Mouse (Mus musculus) liver, embryonic 14.5 days (tissue): ENCODE results near the gene Nanos3. TPM values are rescaled to one million over a fixed set of nuclear protein-coding genes. Genes with fewer than 3 reads are reported as not detected.

Experiments used
- ATAC-seq: fragments of 200-750 bp; cut with Nextera tagmentation; 2 replicates; pipeline ENCODE4 v1.8.0; 2017; ENCODE audit warnings: moderate number of reproducible peaks, mild to moderate bottlenecking, moderate library complexity; ENCODE audit not compliant: insufficient read depth
- DNase-seq, 3 experiments: peaks; one replicate each; pipeline ENCODE4 v3.0.0-alpha.2; 2012 to 2013; ENCODE audit warnings: low read depth in 3 of 3, low spot score in 3 of 3
- H3K27ac ChIP-seq: fragments of 300-500 bp; sonication (generic); 2 replicates; pipeline ENCODE4 v1.5.1; 2014; ENCODE audit warnings: moderate library complexity, mild to moderate bottlenecking, control low read depth, inconsistent platforms
- H3K27me3 ChIP-seq: fragments of 300-500 bp; sonication (generic); 2 replicates; pipeline ENCODE4 v1.6.1; 2014; ENCODE audit warnings: mild to moderate bottlenecking, low read length, moderate library complexity; ENCODE audit not compliant: control insufficient read depth, insufficient read depth
- H3K36me3 ChIP-seq: fragments of 300-500 bp; sonication (generic); replicated peaks from 2 replicates; pipeline ENCODE4 v1.6.1; 2014; ENCODE audit warnings: low read depth; ENCODE audit not compliant: control insufficient read depth, insufficient read depth
- H3K4me1 ChIP-seq, 2 experiments: fragments of 200-500 bp in 1 of 2; fragments of 300-500 bp in 1 of 2; sonication (generic) in 1 of 2; replicated peaks; 2 replicates each; pipeline ENCODE4 v1.6.1; 2012 to 2014; ENCODE audit warnings: antibody characterized with exemption in 1 of 2, inconsistent platforms in 1 of 2, low read length in 1 of 2; ENCODE audit not compliant: control insufficient read depth in 2 of 2, insufficient read depth in 2 of 2
- H3K4me2 ChIP-seq: fragments of 300-500 bp; sonication (generic); 2 replicates; pipeline ENCODE4 v1.6.1; 2014; ENCODE audit warnings: low read depth, mild to moderate bottlenecking, control low read depth, moderate library complexity
- H3K4me3 ChIP-seq, 2 experiments: fragments of 200-500 bp in 1 of 2; fragments of 300-500 bp in 1 of 2; sonication (generic) in 1 of 2; 2 replicates each; pipeline ENCODE4 v1.5.1; 2012 to 2014; ENCODE audit warnings: low read depth in 2 of 2, low read length in 2 of 2, mild to moderate bottlenecking in 2 of 2, control low read depth in 1 of 2, inconsistent platforms in 1 of 2, moderate library complexity in 1 of 2; ENCODE audit not compliant: insufficient read depth in 1 of 2
- H3K9ac ChIP-seq: fragments of 300-500 bp; sonication (generic); replicated peaks from 2 replicates; pipeline ENCODE4 v1.6.1; 2014; ENCODE audit warnings: mild to moderate bottlenecking, control low read depth, moderate library complexity
- H3K9me3 ChIP-seq: fragments of 300-500 bp; sonication (generic); 2 replicates; pipeline ENCODE4 v1.6.1; 2016; ENCODE audit warnings: low read length, mixed read lengths; ENCODE audit not compliant: control insufficient read depth
- CTCF ChIP-seq: IDR thresholded peaks from 2 replicates; pipeline ENCODE4 v1.5.1; 2016; ENCODE audit warnings: antibody characterized with exemption, low read depth, control low read depth
- EP300 ChIP-seq: IDR thresholded peaks from 2 replicates; pipeline ENCODE4 v1.6.1; 2016; ENCODE audit warnings: antibody characterized with exemption, low read depth
- WGBS: fragments of 180-500 bp; shearing (Covaris S2); extraction: QIAGEN DNeasy Blood & Tissue Kit; methylation state at CpG from one replicate; pipeline ENCODE4 v1.1.7; 2014; ENCODE audit not compliant: insufficient replicate concordance; 5-methylcytosine and 5-hydroxymethylcytosine counted together
- polyA plus RNA-seq, 2 experiments: library from polyadenylated mRNA; depleted of rRNA in 1 of 2; stranded (reverse) in 1 of 2; unstranded in 1 of 2; fragments of >200 nt; fragmentation: Nextera tagmentation in 1 of 2; extraction: Ambion mirVana in 1 of 2; gene quantifications; 2 replicates each; pipeline versions ENCODE4 v1.2.1 to v1.2.3; 2012 to 2014

Nanos3 gene
- polyA plus RNA-seq, 2 experiments: 0.12 TPM; not detected in 1

DNA sequence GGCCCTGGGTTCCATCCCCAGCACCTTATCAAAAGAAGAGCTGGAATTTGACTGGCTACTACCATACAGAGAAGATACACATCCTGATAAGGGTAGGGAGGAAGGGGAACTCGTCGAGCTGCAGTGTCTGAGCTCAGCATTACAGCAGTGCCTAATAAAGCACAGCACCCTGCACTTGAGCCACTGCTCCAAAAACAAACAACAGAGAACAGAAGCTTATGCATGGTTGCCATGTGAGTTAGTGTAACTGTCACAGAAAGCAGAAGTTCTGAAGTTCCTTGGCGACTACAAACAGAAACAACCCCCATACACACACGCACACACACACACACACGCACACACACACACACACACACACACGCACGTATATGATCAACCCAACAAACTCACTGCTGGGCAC lies 35.1 kb upstream of the Nanos3 start:
- no peak for DNase-seq
- H3K27ac ChIP-seq: no peak overlapping the region
- ATAC-seq: no peak

DNA sequence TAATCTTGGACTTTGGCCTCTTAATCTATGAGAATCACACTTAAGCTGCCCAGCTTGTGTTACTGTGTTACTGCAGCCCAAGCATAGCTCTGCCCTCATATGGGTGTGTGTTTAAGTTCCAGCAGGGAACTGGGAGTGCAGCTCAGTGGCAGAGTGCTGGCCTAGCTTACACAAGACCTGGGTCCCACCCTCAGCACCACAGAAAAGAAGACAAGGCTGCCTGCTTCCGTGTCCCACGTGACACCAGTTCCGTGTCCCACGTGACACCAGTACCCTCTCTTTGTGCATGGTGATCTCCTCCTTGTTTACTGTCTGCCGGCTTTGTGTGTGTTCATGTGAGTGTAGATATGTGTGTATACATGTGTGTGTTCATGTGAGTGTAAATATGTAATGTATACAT lies 33.1 kb upstream of the Nanos3 start:
- Histone ChIP-seq H3K4me2 (no peak overlapping the region), H3K27ac (no peak overlapping the region), H3K36me3 (no peaks in the 10 kb centered on the region), H3K27me3 (no peaks in the 10 kb centered on the region), H3K4me3 (no peak overlapping the region), H3K9me3 (no peaks in the 10 kb centered on the region), H3K9ac (no peak overlapping the region), H3K4me1 (no peaks in the 10 kb centered on the region)
- TF ChIP-seq EP300 (no peak), CTCF (no peak)
- 76% methylated on average over 5 of the region's 5 CpGs for WGBS
- ATAC-seq: no peak
- DNase-seq: no peak

More for the DNA sequence above, 35.1 kb upstream of the Nanos3 start:
- Histone ChIP-seq H3K36me3 (no peaks in the 10 kb centered on the region), H3K27me3 (no peaks in the 10 kb centered on the region), H3K9me3 (no peaks in the 10 kb centered on the region), H3K4me2 (no peak overlapping the region), H3K4me3 (no peak overlapping the region), H3K4me1 (no peaks in the 10 kb centered on the region), H3K9ac (no peak overlapping the region)
- 42% methylated on average over 7 of the region's 7 CpGs for WGBS
- TF ChIP-seq CTCF: no peak
- no peak for TF ChIP-seq EP300

DNA sequence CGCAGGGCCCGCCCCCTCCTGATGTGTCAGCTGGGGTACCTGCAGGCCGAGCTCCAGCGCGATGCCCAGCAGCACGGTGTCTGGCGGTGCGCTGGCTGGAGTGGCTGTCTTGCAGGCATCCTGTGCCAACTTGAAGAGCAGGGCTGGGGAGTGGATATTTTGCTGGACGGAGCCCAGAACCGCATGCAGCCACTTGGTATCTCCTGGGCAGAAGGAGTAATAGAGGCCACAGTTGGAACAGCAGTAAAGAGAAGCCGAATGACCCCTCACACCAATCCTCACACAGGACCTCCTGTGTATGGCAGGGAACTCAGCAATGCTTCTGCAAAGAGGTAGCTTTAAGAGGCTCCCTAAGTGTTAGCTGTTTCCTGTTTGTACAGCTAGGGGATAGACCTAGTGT lies 32.2 kb upstream of the Nanos3 start:
- no peaks in the 10 kb centered on the region for H3K4me1 ChIP-seq
- no peak overlapping the region for H3K4me2 ChIP-seq
- DNase-seq: no peak
- TF ChIP-seq EP300 (no peak), CTCF (no peak)
- 78% methylated on average over 11 of the region's 11 CpGs for WGBS
- no peak overlapping the region for H3K27ac ChIP-seq
- no peak overlapping the region for H3K4me3 ChIP-seq
- H3K9ac ChIP-seq: no peak overlapping the region
- ATAC-seq: no peak
- no peaks in the 10 kb centered on the region for H3K9me3 ChIP-seq
- H3K27me3 ChIP-seq: no peaks in the 10 kb centered on the region
- H3K36me3 ChIP-seq: no peaks in the 10 kb centered on the region

DNA sequence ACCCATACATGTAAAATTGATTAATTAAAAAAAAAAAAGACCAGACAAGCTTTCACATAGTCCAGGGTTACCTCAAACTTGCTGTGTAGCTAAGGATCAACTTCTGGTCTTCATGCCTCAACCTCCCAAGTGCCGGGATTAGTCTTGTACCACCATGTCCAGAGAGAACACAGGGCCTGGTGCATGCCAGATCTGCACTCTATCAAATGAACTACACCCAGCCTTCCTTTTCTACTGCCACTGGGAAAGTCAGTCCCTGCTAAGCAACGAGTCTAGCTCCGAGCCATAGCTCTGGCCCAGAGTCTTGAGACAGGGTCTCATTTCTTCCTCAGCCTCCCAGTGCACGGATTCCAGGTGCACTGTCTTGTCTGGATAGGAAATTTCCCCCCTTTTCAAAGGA lies 28.3 kb upstream of the Nanos3 start:
- no peak overlapping the region for H3K27ac ChIP-seq
- no peak overlapping the region for H3K4me3 ChIP-seq
- H3K9ac ChIP-seq: no peak overlapping the region
- H3K27me3 ChIP-seq: no peaks in the 10 kb centered on the region
- DNase-seq (no peak), ATAC-seq (no peak)
- H3K4me2 ChIP-seq: no peak overlapping the region
- H3K4me1 ChIP-seq: no peaks in the 10 kb centered on the region
- TF ChIP-seq CTCF (no peak), EP300 (no peak)
- WGBS: 66% methylated on average over 4 of the region's 4 CpGs
- no peaks in the 10 kb centered on the region for H3K9me3 ChIP-seq
- no peaks in the 10 kb centered on the region for H3K36me3 ChIP-seq

DNA sequence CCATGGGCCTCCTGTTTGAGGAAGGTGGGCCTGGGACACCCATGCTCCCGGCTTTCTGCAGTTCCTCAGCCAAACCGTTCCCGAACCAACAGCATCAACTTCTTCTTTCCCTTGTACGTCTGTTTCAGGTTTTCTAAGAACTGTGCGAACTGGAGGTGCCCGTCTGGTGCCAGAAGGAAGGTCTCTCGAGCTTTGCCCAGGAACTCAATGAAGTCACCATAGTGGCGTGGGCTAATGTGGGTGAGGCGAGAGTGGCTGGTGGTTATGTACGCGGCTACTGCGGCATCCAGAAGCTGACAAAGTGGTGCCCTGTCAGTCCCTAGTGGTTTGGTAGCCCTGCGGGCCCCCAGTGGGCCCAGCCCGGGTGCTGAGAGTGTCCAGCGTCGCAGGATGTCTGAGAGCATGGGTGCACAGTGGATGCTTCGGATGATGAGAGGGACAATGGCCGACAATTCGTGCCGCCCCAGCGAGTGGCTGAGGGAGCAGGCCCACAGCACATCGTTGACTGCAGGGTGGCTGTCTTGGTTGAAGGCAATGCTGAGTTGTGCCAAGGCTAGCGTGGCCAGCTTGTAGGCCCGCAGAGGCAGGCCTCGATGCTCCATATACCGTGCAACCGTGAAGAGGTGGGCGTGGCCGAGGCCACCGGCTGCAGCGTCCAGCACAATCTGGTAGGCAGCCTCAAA lies 27.0 kb upstream of the Nanos3 start:
- Histone ChIP-seq H3K9me3 (no peaks in the 10 kb centered on the region), H3K27me3 (no peaks in the 10 kb centered on the region), H3K36me3 (no peaks in the 10 kb centered on the region), H3K9ac (no peak overlapping the region), H3K27ac (no peak overlapping the region), H3K4me2 (no peak overlapping the region), H3K4me1 (no peaks in the 10 kb centered on the region), H3K4me3 (no peak overlapping the region)
- TF ChIP-seq EP300 (no peak), CTCF (no peak)
- WGBS: 82% methylated on average over 31 of the region's 31 CpGs
- no peak for DNase-seq
- no peak for ATAC-seq
